Mouse (Mus musculus) Muller cell, postnatal 12 days (primary cell): ENCODE data around the gene Acot1.

Experiments
- DNase-seq: peaks from one replicate; pipeline ENCODE4 v3.0.0-alpha.2; 2015; ENCODE audit errors: inconsistent ontology term

Gene Acot1

GRCm38 (mm10) chr12:84063228-84063627 lies 53.9 kb downstream of the Acot1 start:
- DNase-seq: no peak

DNA sequence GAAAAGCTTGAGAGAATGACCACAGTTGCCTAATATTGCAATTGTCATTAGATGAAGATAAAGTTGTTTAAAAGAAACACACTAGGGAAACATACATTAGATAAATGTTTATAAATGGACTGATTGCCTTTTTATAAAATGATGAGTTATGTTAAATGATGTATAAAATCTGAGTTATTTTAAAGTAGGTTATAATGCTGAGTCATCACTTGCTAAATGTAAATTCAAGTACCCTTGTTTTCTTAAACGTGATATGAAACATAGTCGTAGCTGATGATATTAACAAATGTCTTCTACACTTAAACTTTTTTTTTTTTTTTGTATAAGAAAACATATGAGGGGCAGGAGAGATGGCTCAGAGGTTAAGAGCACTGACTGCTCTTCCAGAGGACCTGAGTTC lies 54.5 kb downstream of the Acot1 start:
- DNase-seq: no peak

- no peak for DNase-seq
Measured at GRCm38 (mm10) chr12:84064621-84065020, 55.3 kb downstream of the Acot1 start.

DNA sequence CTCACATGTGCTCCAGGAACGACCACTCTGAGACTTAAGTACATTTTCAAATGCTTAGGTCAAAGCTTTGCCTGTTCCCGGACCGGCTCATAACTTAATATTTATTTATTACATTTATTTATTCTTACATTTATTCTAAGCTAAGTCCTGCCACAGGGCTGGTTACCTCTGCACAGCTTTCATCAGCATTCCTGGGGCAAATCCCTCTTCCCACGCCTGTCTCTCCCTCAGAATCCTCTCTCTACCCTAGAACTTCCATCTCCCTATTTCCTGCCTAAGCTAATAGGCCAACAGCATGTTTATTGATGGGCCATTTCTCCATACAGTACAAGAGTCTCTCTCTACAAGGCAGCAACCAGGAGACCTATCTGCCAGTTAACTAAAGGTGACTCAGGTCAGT lies 58.5 kb downstream of the Acot1 start:
- DNase-seq: no peak
